Mouse (Mus musculus) right cerebral cortex, postnatal 4 days (tissue): ENCODE data around the gene Stpg3.

Source experiments
- DNase-seq: peaks from one replicate; pipeline ENCODE4 v3.0.0-alpha.2; 2022

Stpg3 gene

GRCm38 (mm10) chr2:25203631-25204214 is 10.7 kb downstream of the Stpg3 start:
- no peak for DNase-seq

GRCm38 (mm10) chr2:25200631-25201030 is 13.8 kb downstream of the Stpg3 start:
- DNase-seq: no peak

- no peak for DNase-seq
Observed at GRCm38 (mm10) chr2:25197946-25198345, 16.5 kb downstream of the Stpg3 start.

GRCm38 (mm10) chr2:25197191-25197590 is 17.2 kb downstream of the Stpg3 start:
- no peak for DNase-seq

- no peak for DNase-seq
Observed at GRCm38 (mm10) chr2:25196172-25196954, 18.1 kb downstream of the Stpg3 start, which contains the start of gene Tor4a. Gene Tor4a (minus strand): TSS chr2:25196886.

GRCm38 (mm10) chr2:25195211-25196156 is 19.0 kb downstream of the Stpg3 start:
- DNase-seq: no peak

GRCm38 (mm10) chr2:25194486-25195171 is 19.8 kb downstream of the Stpg3 start:
- no peak for DNase-seq

GRCm38 (mm10) chr2:25194006-25194405 is 20.4 kb downstream of the Stpg3 start:
- no peak for DNase-seq

GRCm38 (mm10) chr2:25193330-25193770 is 21.1 kb downstream of the Stpg3 start:
- DNase-seq: peak; percentile 76

- DNase-seq: no peak
Observed at GRCm38 (mm10) chr2:25187841-25188240, 26.6 kb downstream of the Stpg3 start.

- DNase-seq: no peak
Observed at GRCm38 (mm10) chr2:25186575-25186930, 27.9 kb downstream of the Stpg3 start.

- peak; percentile 75 for DNase-seq
Observed at GRCm38 (mm10) chr2:25185625-25186574, 28.5 kb downstream of the Stpg3 start.

- DNase-seq: no peak
Observed at GRCm38 (mm10) chr2:25184496-25184895, 29.9 kb downstream of the Stpg3 start.

- no peak for DNase-seq
Observed at GRCm38 (mm10) chr2:25183336-25183735, 31.1 kb downstream of the Stpg3 start.

- no peak for DNase-seq
Observed at GRCm38 (mm10) chr2:25182664-25183063, 31.8 kb downstream of the Stpg3 start.

- DNase-seq: no peak
Observed at GRCm38 (mm10) chr2:25181891-25182397, 32.5 kb downstream of the Stpg3 start.

GRCm38 (mm10) chr2:25180973-25181890 is 33.2 kb downstream of the Stpg3 start:
- DNase-seq: peak; percentile 51

- peak; percentile 95 for DNase-seq
Observed at GRCm38 (mm10) chr2:25180478-25180903, 33.9 kb downstream of the Stpg3 start, which contains the start of gene Nrarp. Gene Nrarp (plus strand): TSS chr2:25180758.

- DNase-seq: no peak
Observed at GRCm38 (mm10) chr2:25179566-25180217, 34.7 kb downstream of the Stpg3 start.
